Mouse (Mus musculus): ENCODE data around the gene Itgae. TPM values are rescaled to one million over a fixed set of nuclear protein-coding genes. Genes with fewer than 3 reads are reported as not detected.
A peak's percentile ranks its signal among the peaks of the same experiment; 100 is the strongest.

Itgae gene
- polyA plus RNA-seq, 1 experiment from 2014 or later = 0.24 TPM

DNA sequence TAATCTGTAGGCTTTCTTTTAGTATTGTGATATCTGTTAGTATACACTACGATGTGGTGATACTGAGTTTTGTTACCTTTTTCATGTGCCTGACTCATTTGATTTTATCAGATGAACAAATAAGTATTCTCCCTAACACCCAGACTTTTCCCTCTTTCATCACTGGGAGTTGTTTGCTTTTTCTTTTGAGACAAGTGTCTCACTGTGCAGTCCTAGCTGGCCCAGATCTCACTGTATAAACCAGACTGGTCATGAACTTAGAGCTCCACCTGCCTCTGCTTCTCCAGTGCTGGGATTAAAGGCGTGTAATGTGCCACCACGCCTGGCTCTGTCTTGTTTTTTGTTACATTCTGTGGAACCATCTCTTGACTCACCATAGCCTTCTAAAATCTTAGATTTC lies 30.8 kb upstream of the Itgae start:
- 96% methylated on average over 3 of the region's 3 CpGs for WGBS
- no peak overlapping the region for H3K4me2 ChIP-seq (ENCODE audit: low read length)
- peaks cover 55% of the 10 kb centered on the region for H3K36me3 ChIP-seq (ENCODE audit: control insufficient read depth, insufficient read depth, low read length)
- H3K27ac ChIP-seq (replicated peaks; ENCODE audit: low read depth, low read length) = no peak overlapping the region
- H3K9ac ChIP-seq (replicated peaks; ENCODE audit: low read length) = no peak overlapping the region
- ATAC-seq (ENCODE audit: low FRiP score, low TSS enrichment) = no peak
- no peaks in the 10 kb centered on the region for H3K4me1 ChIP-seq (ENCODE audit: control insufficient read depth, insufficient read depth, low read length)
- H3K4me3 ChIP-seq (replicated peaks; ENCODE audit: low read depth, low read length) = no peak overlapping the region
- H3K27me3 ChIP-seq (ENCODE audit: control insufficient read depth, insufficient read depth, low read length) = no peaks in the 10 kb centered on the region
- DNase-seq = no peak
- no peaks in the 10 kb centered on the region for H3K9me3 ChIP-seq (ENCODE audit: control insufficient read depth, low read length)

DNA sequence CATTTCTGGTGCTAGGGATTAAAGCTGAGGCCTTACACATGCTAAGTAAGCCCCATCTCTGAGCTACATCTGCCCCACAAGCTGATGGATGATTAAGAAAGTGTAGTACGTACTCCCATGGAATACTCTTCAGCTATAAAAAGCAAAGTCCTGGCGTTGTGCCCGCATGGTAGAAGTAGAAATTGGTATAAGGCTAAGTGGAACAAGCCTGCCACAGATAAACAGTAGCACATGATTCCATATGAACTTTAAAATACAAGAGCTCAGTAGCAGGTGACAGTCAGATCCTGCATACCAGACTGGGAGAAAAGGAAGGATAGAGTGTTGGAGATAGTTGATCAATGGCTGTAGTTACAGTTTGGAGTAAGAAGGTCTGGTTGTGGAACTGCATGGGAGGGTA lies 29.0 kb upstream of the Itgae start:
- 96% methylated on average over 3 of the region's 3 CpGs for WGBS
- no peaks in the 10 kb centered on the region for H3K9me3 ChIP-seq (ENCODE audit: control insufficient read depth, low read length)
- no peaks in the 10 kb centered on the region for H3K27me3 ChIP-seq (ENCODE audit: control insufficient read depth, insufficient read depth, low read length)
- no peak overlapping the region for H3K9ac ChIP-seq (replicated peaks; ENCODE audit: low read length)
- DNase-seq (no peak), ATAC-seq (ENCODE audit: low FRiP score, low TSS enrichment) (no peak)
- H3K4me3 ChIP-seq (replicated peaks; ENCODE audit: low read depth, low read length) = no peak overlapping the region
- H3K4me2 ChIP-seq (ENCODE audit: low read length) = no peak overlapping the region
- H3K27ac ChIP-seq (replicated peaks; ENCODE audit: low read depth, low read length) = no peak overlapping the region
- no peaks in the 10 kb centered on the region for H3K4me1 ChIP-seq (ENCODE audit: control insufficient read depth, insufficient read depth, low read length)
- peaks cover 46% of the 10 kb centered on the region for H3K36me3 ChIP-seq (ENCODE audit: control insufficient read depth, insufficient read depth, low read length)

DNA sequence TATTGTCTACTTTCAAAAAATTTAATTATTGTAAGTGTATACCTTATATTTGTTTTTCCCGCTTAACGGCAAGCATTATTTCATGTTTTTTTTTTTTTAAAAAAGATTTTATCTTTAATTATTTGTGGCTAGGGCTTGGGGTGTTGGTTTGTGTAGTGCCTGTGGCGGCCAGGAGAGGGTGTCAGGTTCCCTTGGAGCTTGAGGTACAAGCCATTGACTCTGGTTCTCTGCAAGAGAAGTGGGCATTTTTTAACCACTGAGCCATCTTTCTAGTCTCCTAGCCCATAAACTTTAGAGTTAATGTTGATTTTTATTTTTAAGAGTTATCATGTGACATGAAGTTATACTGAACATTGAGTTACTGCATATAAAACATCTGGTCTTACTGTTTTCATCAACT lies 18.5 kb upstream of the Itgae start:
- no peak for ATAC-seq (ENCODE audit: low FRiP score, low TSS enrichment)
- H3K9ac ChIP-seq (replicated peaks; ENCODE audit: low read length) = no peak overlapping the region
- H3K27ac ChIP-seq (replicated peaks; ENCODE audit: low read depth, low read length) = no peak overlapping the region
- no peaks in the 10 kb centered on the region for H3K4me1 ChIP-seq (ENCODE audit: control insufficient read depth, insufficient read depth, low read length)
- H3K4me3 ChIP-seq (replicated peaks; ENCODE audit: low read depth, low read length) = no peak overlapping the region
- DNase-seq = peak; percentile 58
- 92% methylated on average over 3 of the region's 3 CpGs for WGBS
- H3K27me3 ChIP-seq (ENCODE audit: control insufficient read depth, insufficient read depth, low read length) = no peaks in the 10 kb centered on the region
- H3K36me3 ChIP-seq (ENCODE audit: control insufficient read depth, insufficient read depth, low read length) = peaks cover 92% of the 10 kb centered on the region
- H3K9me3 ChIP-seq (ENCODE audit: control insufficient read depth, low read length) = no peaks in the 10 kb centered on the region
- no peak overlapping the region for H3K4me2 ChIP-seq (ENCODE audit: low read length)

DNA sequence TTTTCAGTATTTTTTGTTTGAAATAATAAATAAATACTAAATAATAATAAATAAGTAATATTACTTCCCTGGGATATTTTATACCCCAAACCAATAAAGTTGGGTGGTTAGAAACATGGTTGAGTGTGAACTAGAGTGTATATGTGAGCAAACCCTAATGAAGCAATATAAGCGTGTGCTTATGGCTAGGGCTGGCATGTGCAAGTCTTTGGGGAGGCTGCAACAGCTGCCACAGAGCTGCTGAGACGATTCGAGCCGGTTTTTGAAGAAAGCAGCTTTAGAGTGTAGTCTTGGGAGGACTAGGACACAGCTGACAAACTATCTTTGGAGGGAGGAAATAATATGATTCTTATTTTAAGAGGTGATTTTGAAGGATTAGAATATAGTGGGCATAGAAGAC lies 14.1 kb upstream of the Itgae start:
- ATAC-seq (ENCODE audit: low FRiP score, low TSS enrichment) = no peak
- Histone ChIP-seq H3K36me3 (ENCODE audit: control insufficient read depth, insufficient read depth, low read length) (peaks cover 88% of the 10 kb centered on the region), H3K4me1 (ENCODE audit: control insufficient read depth, insufficient read depth, low read length) (no peaks in the 10 kb centered on the region), H3K9me3 (ENCODE audit: control insufficient read depth, low read length) (no peaks in the 10 kb centered on the region), H3K27ac (replicated peaks; ENCODE audit: low read depth, low read length) (no peak overlapping the region), H3K27me3 (ENCODE audit: control insufficient read depth, insufficient read depth, low read length) (no peaks in the 10 kb centered on the region), H3K4me2 (ENCODE audit: low read length) (no peak overlapping the region), H3K9ac (replicated peaks; ENCODE audit: low read length) (no peak overlapping the region), H3K4me3 (replicated peaks; ENCODE audit: low read depth, low read length) (no peak overlapping the region)
- DNase-seq = no peak
- 71% methylated on average over 4 of the region's 4 CpGs for WGBS

DNA sequence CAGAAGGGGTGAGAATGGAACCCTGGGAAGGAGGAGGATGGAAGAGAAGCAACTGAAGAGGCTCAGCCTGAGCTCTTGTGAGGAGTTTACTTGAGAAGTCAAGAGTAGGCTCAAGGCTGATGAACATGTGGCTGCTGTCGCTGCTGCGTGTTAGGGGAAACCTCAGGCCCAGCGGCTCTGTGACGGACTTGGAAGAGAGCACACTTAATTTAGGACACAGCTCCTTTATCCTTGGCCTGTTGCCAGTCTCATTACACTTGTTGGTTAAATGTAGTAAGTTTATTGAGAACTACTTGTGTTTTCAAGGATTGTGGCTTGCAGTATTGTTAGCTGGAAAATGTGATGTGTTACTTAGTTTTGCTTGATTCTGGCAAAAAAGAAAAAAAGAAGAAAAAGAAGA lies 13.7 kb upstream of the Itgae start:
- no peak overlapping the region for H3K27ac ChIP-seq (replicated peaks; ENCODE audit: low read depth, low read length)
- peak; percentile 24 for DNase-seq
- H3K9ac ChIP-seq (replicated peaks; ENCODE audit: low read length) = no peak overlapping the region
- no peaks in the 10 kb centered on the region for H3K27me3 ChIP-seq (ENCODE audit: control insufficient read depth, insufficient read depth, low read length)
- ATAC-seq (ENCODE audit: low FRiP score, low TSS enrichment) = no peak
- H3K4me3 ChIP-seq (replicated peaks; ENCODE audit: low read depth, low read length) = no peak overlapping the region
- H3K4me1 ChIP-seq (ENCODE audit: control insufficient read depth, insufficient read depth, low read length) = no peaks in the 10 kb centered on the region
- peaks cover 89% of the 10 kb centered on the region for H3K36me3 ChIP-seq (ENCODE audit: control insufficient read depth, insufficient read depth, low read length)
- WGBS = 68% methylated on average over 4 of the region's 4 CpGs
- H3K9me3 ChIP-seq (ENCODE audit: control insufficient read depth, low read length) = no peaks in the 10 kb centered on the region
- H3K4me2 ChIP-seq (ENCODE audit: low read length) = no peak overlapping the region

DNA sequence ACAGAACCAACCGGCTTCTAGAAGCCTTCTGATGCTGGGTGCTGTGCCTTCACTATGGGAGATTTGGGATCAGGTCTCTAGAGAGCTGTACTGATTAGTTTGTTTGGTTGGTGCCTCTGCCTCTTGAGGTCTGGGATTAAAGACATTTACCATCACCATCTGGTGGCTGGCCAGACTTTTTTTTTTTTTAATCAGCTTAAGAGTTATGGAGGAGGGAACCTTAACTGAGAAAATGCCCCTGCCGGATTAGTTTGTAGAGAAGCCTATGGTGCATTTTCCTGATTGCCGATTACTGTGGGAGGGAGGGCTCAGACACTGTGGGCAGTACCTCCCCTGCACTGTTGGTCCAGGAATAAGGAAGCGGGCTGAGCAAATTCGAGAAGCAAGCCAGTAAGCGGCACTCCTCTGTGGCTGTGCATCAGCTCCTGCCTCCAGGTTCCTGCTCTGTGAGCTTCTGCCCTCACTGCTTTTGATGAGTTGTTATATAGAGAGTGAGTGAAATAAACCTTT lies 13.1 kb upstream of the Itgae start:
- Histone ChIP-seq H3K27me3 (ENCODE audit: control insufficient read depth, insufficient read depth, low read length) (no peaks in the 10 kb centered on the region), H3K4me2 (ENCODE audit: low read length) (no peak overlapping the region), H3K4me3 (replicated peaks; ENCODE audit: low read depth, low read length) (no peak overlapping the region), H3K4me1 (ENCODE audit: control insufficient read depth, insufficient read depth, low read length) (no peaks in the 10 kb centered on the region), H3K27ac (replicated peaks; ENCODE audit: low read depth, low read length) (0 out of 2 replicates have a peak overlapping the region, but pooled peaks have one; percentile 5), H3K9ac (replicated peaks; ENCODE audit: low read length) (no peak overlapping the region), H3K9me3 (ENCODE audit: control insufficient read depth, low read length) (no peaks in the 10 kb centered on the region), H3K36me3 (ENCODE audit: control insufficient read depth, insufficient read depth, low read length) (peaks cover 90% of the 10 kb centered on the region)
- DNase-seq = peak; percentile 14
- no peak for ATAC-seq (ENCODE audit: low FRiP score, low TSS enrichment)
- WGBS = 57% methylated on average over 6 of the region's 6 CpGs

DNA sequence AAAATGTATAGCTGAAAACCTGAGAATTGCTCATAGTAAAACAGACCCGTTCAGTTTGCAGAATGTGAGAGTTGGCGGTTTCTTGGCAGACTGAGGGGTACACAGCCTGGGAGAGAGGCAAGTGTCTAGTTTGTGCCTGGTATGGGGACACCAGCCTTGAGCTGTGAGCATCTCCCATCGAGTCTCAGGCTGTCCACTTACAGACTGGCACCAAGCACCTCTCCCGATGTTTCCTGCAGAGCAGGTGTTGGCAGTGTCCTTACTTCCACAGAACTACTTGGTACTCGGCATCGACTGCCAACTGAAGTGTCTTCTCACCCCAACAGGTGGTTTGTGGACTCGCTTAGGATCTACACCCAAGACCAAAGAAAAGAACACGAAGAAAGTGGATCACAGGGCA lies 11.8 kb upstream of the Itgae start:
- Histone ChIP-seq H3K4me2 (ENCODE audit: low read length) (no peak overlapping the region), H3K27ac (replicated peaks; ENCODE audit: low read depth, low read length) (no peak overlapping the region), H3K4me1 (ENCODE audit: control insufficient read depth, insufficient read depth, low read length) (no peaks in the 10 kb centered on the region), H3K27me3 (ENCODE audit: control insufficient read depth, insufficient read depth, low read length) (no peaks in the 10 kb centered on the region), H3K9me3 (ENCODE audit: control insufficient read depth, low read length) (no peaks in the 10 kb centered on the region), H3K9ac (replicated peaks; ENCODE audit: low read length) (no peak overlapping the region), H3K36me3 (ENCODE audit: control insufficient read depth, insufficient read depth, low read length) (peaks cover 80% of the 10 kb centered on the region), H3K4me3 (replicated peaks; ENCODE audit: low read depth, low read length) (no peak overlapping the region)
- DNase-seq (no peak), ATAC-seq (ENCODE audit: low FRiP score, low TSS enrichment) (no peak)
- WGBS = 93% methylated on average over 8 of the region's 8 CpGs

DNA sequence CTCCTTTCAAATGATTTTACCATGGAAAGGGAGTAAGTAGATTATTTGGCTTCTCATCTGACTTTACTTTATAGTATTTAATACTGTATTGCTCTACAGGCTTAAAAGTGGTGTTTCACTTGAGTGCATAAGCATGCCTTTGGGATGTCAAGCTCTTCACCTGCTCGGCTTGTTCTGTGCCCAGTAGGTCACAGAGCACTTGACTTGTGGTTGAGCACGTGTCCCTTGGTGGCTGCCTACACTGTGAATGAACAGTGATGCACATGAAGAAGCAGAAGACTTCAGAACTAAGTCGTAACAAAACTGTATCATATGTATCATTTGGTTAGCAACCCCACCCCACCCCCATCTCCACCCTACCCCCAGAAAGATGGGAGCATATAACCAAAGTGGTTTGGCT lies 10.1 kb upstream of the Itgae start:
- H3K9ac ChIP-seq (replicated peaks; ENCODE audit: low read length) = no peak overlapping the region
- no peaks in the 10 kb centered on the region for H3K9me3 ChIP-seq (ENCODE audit: control insufficient read depth, low read length)
- H3K36me3 ChIP-seq (ENCODE audit: control insufficient read depth, insufficient read depth, low read length) = peaks cover 73% of the 10 kb centered on the region
- no peak overlapping the region for H3K27ac ChIP-seq (replicated peaks; ENCODE audit: low read depth, low read length)
- no peak overlapping the region for H3K4me2 ChIP-seq (ENCODE audit: low read length)
- ATAC-seq (ENCODE audit: low FRiP score, low TSS enrichment) (no peak), DNase-seq (no peak)
- WGBS = 94% methylated on average over 3 of the region's 3 CpGs
- no peaks in the 10 kb centered on the region for H3K27me3 ChIP-seq (ENCODE audit: control insufficient read depth, insufficient read depth, low read length)
- H3K4me1 ChIP-seq (ENCODE audit: control insufficient read depth, insufficient read depth, low read length) = no peaks in the 10 kb centered on the region
- no peak overlapping the region for H3K4me3 ChIP-seq (replicated peaks; ENCODE audit: low read depth, low read length)

DNA sequence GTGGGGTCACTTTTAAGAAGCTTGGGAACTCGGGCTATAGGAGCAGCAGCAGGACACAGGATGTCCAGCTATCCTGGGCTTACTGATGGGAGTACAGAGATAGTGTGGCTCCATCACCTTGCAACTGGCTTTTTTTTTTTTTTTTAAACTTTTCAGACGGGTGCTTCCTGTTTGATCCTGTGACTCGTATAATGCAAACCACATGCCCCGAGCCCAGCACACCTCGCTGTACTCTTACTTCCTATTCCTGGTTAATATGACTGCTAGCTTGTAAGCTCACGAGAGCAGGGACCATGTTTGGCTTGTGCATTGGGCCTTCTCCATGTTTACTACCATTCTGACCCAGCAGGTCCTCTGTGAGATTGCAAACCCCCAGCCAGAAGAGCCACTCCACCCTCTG lies 6.1 kb upstream of the Itgae start:
- H3K9ac ChIP-seq (replicated peaks; ENCODE audit: low read length) = no peak overlapping the region
- H3K4me1 ChIP-seq (ENCODE audit: control insufficient read depth, insufficient read depth, low read length) = 0 out of 2 replicates have a peak, but pooled peaks cover 3% of the 10 kb centered on the region
- WGBS = 86% methylated on average over 6 of the region's 6 CpGs
- peaks cover 46% of the 10 kb centered on the region for H3K36me3 ChIP-seq (ENCODE audit: control insufficient read depth, insufficient read depth, low read length)
- no peak overlapping the region for H3K4me3 ChIP-seq (replicated peaks; ENCODE audit: low read depth, low read length)
- H3K27me3 ChIP-seq (ENCODE audit: control insufficient read depth, insufficient read depth, low read length) = no peaks in the 10 kb centered on the region
- DNase-seq = no peak
- no peak for ATAC-seq (ENCODE audit: low FRiP score, low TSS enrichment)
- H3K4me2 ChIP-seq (ENCODE audit: low read length) = no peak overlapping the region
- H3K9me3 ChIP-seq (ENCODE audit: control insufficient read depth, low read length) = no peaks in the 10 kb centered on the region
- H3K27ac ChIP-seq (replicated peaks; ENCODE audit: low read depth, low read length) = no peak overlapping the region

All from midbrain, embryonic 14.5 days (tissue).